Mouse (Mus musculus) C2C12 (cell line): ENCODE measurements around the gene Gm49337.

Source experiments
- CEBPB ChIP-seq: IDR thresholded peaks from one replicate; pipeline ENCODE4 v1.6.1; 2011; ENCODE audit warnings: low read depth, mild to moderate bottlenecking, control low read depth, moderate library complexity
- CTCF ChIP-seq: IDR thresholded peaks from one replicate; pipeline ENCODE4 v1.5.1; 2011; ENCODE audit not compliant: control insufficient read depth, insufficient read depth, insufficient read length
- MAX ChIP-seq: IDR thresholded peaks from one replicate; pipeline ENCODE4 v1.6.1; 2011; ENCODE audit warnings: mild to moderate bottlenecking, control low read depth
- MYOG ChIP-seq: IDR thresholded peaks from one replicate; pipeline ENCODE4 v1.6.1; 2011; ENCODE audit not compliant: control insufficient read depth, insufficient read length; ENCODE audit errors: extremely low read depth
- USF1 ChIP-seq: IDR thresholded peaks from one replicate; pipeline ENCODE4 v1.6.1; 2011; ENCODE audit warnings: low read depth, mild to moderate bottlenecking, control low read depth, moderate library complexity

GRCm38 (mm10) chr4:116185083-116185482 is 11.9 kb downstream of the Gm49337 start:
- no peak for TF ChIP-seq CTCF
- no peak for TF ChIP-seq CEBPB
- no peak for TF ChIP-seq MAX
- TF ChIP-seq USF1 = no peak
- no peak for TF ChIP-seq MYOG
